Mouse (Mus musculus) liver, embryonic 14.5 days (tissue): ENCODE data around the gene Slc24a2. TPM values are rescaled to one million over a fixed set of nuclear protein-coding genes. Genes with fewer than 3 reads are reported as not detected.

ENCODE experiments used
- ATAC-seq: fragments of 200-750 bp; cut with Nextera tagmentation; 2 replicates; pipeline ENCODE4 v1.8.0; 2017; ENCODE audit warnings: moderate number of reproducible peaks, mild to moderate bottlenecking, moderate library complexity; ENCODE audit not compliant: insufficient read depth
- DNase-seq, 3 experiments: peaks; one replicate each; pipeline ENCODE4 v3.0.0-alpha.2; 2012 to 2013; ENCODE audit warnings: low read depth in 3 of 3, low spot score in 3 of 3
- H3K27ac ChIP-seq: fragments of 300-500 bp; sonication (generic); 2 replicates; pipeline ENCODE4 v1.5.1; 2014; ENCODE audit warnings: moderate library complexity, mild to moderate bottlenecking, control low read depth, inconsistent platforms
- H3K27me3 ChIP-seq: fragments of 300-500 bp; sonication (generic); 2 replicates; pipeline ENCODE4 v1.6.1; 2014; ENCODE audit warnings: mild to moderate bottlenecking, low read length, moderate library complexity; ENCODE audit not compliant: control insufficient read depth, insufficient read depth
- H3K36me3 ChIP-seq: fragments of 300-500 bp; sonication (generic); replicated peaks from 2 replicates; pipeline ENCODE4 v1.6.1; 2014; ENCODE audit warnings: low read depth; ENCODE audit not compliant: control insufficient read depth, insufficient read depth
- H3K4me1 ChIP-seq, 2 experiments: fragments of 200-500 bp in 1 of 2; fragments of 300-500 bp in 1 of 2; sonication (generic) in 1 of 2; replicated peaks; 2 replicates each; pipeline ENCODE4 v1.6.1; 2012 to 2014; ENCODE audit warnings: antibody characterized with exemption in 1 of 2, inconsistent platforms in 1 of 2, low read length in 1 of 2; ENCODE audit not compliant: control insufficient read depth in 2 of 2, insufficient read depth in 2 of 2
- H3K4me2 ChIP-seq: fragments of 300-500 bp; sonication (generic); 2 replicates; pipeline ENCODE4 v1.6.1; 2014; ENCODE audit warnings: low read depth, mild to moderate bottlenecking, control low read depth, moderate library complexity
- H3K4me3 ChIP-seq, 2 experiments: fragments of 200-500 bp in 1 of 2; fragments of 300-500 bp in 1 of 2; sonication (generic) in 1 of 2; 2 replicates each; pipeline ENCODE4 v1.5.1; 2012 to 2014; ENCODE audit warnings: low read depth in 2 of 2, low read length in 2 of 2, mild to moderate bottlenecking in 2 of 2, control low read depth in 1 of 2, inconsistent platforms in 1 of 2, moderate library complexity in 1 of 2; ENCODE audit not compliant: insufficient read depth in 1 of 2
- H3K9ac ChIP-seq: fragments of 300-500 bp; sonication (generic); replicated peaks from 2 replicates; pipeline ENCODE4 v1.6.1; 2014; ENCODE audit warnings: mild to moderate bottlenecking, control low read depth, moderate library complexity
- H3K9me3 ChIP-seq: fragments of 300-500 bp; sonication (generic); 2 replicates; pipeline ENCODE4 v1.6.1; 2016; ENCODE audit warnings: low read length, mixed read lengths; ENCODE audit not compliant: control insufficient read depth
- CTCF ChIP-seq: IDR thresholded peaks from 2 replicates; pipeline ENCODE4 v1.5.1; 2016; ENCODE audit warnings: antibody characterized with exemption, low read depth, control low read depth
- EP300 ChIP-seq: IDR thresholded peaks from 2 replicates; pipeline ENCODE4 v1.6.1; 2016; ENCODE audit warnings: antibody characterized with exemption, low read depth
- WGBS: fragments of 180-500 bp; shearing (Covaris S2); extraction: QIAGEN DNeasy Blood & Tissue Kit; methylation state at CpG from one replicate; pipeline ENCODE4 v1.1.7; 2014; ENCODE audit not compliant: insufficient replicate concordance; 5-methylcytosine and 5-hydroxymethylcytosine counted together
- polyA plus RNA-seq, 2 experiments: library from polyadenylated mRNA; depleted of rRNA in 1 of 2; stranded (reverse) in 1 of 2; unstranded in 1 of 2; fragments of >200 nt; fragmentation: Nextera tagmentation in 1 of 2; extraction: Ambion mirVana in 1 of 2; gene quantifications; 2 replicates each; pipeline versions ENCODE4 v1.2.1 to v1.2.3; 2012 to 2014

The Slc24a2 gene
- polyA plus RNA-seq, 2 experiments: 0.03 to 0.06 TPM

- ATAC-seq (no peak), DNase-seq (no peak)
- Histone ChIP-seq H3K9me3 (no peaks in the 10 kb centered on the region), H3K9ac (no peak overlapping the region), H3K27ac (no peak overlapping the region), H3K4me1 (no peaks in the 10 kb centered on the region), H3K4me3 (no peak overlapping the region), H3K27me3 (no peaks in the 10 kb centered on the region), H3K4me2 (no peak overlapping the region), H3K36me3 (no peaks in the 10 kb centered on the region)
- TF ChIP-seq EP300 (no peak), CTCF (no peak)
- 27% methylated on average over 3 of the region's 3 CpGs for WGBS
These were observed 293.6 kb downstream of the Slc24a2 start for GRCm38 (mm10) chr4:86936706-86937105.

GRCm38 (mm10) chr4:86936217-86936616 is 294.1 kb downstream of the Slc24a2 start:
- Histone ChIP-seq H3K9ac (no peak overlapping the region), H3K27ac (no peak overlapping the region), H3K36me3 (no peaks in the 10 kb centered on the region), H3K27me3 (no peaks in the 10 kb centered on the region), H3K4me2 (no peak overlapping the region), H3K9me3 (no peaks in the 10 kb centered on the region), H3K4me3 (no peak overlapping the region), H3K4me1 (no peaks in the 10 kb centered on the region)
- ATAC-seq: no peak
- WGBS: 71% methylated on average over 9 of the region's 9 CpGs
- DNase-seq: no peak
- TF ChIP-seq CTCF (no peak), EP300 (no peak)
